Mouse (Mus musculus): ENCODE measurements at regions not wholly inside any gene's neighbourhood (a gene's known extent, or its start where the extent isn't known, plus 50 kb on each side); places are given as distances from the start of the nearest gene placed in this dataset.
"Not testable (repeated sequence)": the region's sequence is repeated elsewhere in the genome, so short reads cannot be mapped to it uniquely, and the experiment has no call there.

DNA sequence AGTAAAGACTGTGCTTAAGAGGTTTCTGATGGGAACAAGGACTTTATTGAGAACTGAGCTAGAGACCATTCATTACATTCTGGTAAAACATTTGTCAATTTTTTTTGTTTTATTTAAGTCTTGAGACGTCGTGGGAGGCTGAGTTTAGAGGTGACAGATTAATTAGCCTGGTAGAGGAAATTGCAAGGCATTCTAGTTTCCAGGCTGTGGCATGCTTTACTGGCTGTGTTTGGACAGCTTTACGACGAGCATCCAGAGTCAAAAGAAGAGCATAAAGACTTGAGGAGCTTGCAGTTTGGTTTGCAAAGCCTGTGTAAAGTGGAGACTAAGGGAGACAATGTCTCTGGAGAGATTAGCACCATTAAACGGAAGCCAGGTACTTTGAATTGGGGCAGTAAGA lies 154.0 kb upstream of the Got2 start:
- Histone ChIP-seq H3K9ac (no peak overlapping the region), H3K27me3 (replicated peaks) (no peaks in the 10 kb centered on the region), H3K4me1 (no peaks in the 10 kb centered on the region), H3K4me2 (no peak overlapping the region), H3K27ac (no peak overlapping the region), H3K4me3 (replicated peaks) (no peak overlapping the region), H3K36me3 (no peaks in the 10 kb centered on the region), H3K9me3 (no peaks in the 10 kb centered on the region)
- no peak for ATAC-seq (ENCODE audit: insufficient read depth, low FRiP score, low read depth)
- WGBS = 27% methylated on average over 5 of the region's 5 CpGs

DNA sequence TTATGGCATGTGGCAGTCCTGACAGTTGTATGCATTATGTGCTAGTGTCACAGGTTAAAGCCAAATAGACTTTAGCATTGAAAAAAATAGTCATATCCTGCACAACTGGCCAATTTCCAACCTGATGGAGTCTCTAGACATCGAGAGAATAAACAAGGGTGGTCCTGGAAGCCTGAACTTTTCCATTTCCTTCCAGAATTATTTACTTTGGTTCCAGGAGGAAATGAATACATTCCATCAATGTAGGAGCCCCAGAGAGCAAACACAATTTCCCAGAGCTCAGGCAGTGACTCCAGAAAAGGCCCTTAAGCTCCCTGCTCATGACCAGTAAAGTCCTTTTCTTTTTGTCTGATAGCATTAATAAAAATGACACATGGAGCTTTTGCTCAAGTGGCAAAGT lies 151.9 kb upstream of the Got2 start:
- no peaks in the 10 kb centered on the region for H3K36me3 ChIP-seq
- no peak overlapping the region for H3K4me3 ChIP-seq (replicated peaks)
- H3K27ac ChIP-seq = no peak overlapping the region
- H3K27me3 ChIP-seq (replicated peaks) = no peaks in the 10 kb centered on the region
- no peaks in the 10 kb centered on the region for H3K9me3 ChIP-seq
- 10% methylated on average over 1 of the region's 1 CpGs for WGBS
- no peaks in the 10 kb centered on the region for H3K4me1 ChIP-seq
- no peak overlapping the region for H3K9ac ChIP-seq
- no peak overlapping the region for H3K4me2 ChIP-seq
- ATAC-seq (ENCODE audit: insufficient read depth, low FRiP score, low read depth) = peak; percentile 18; the same call in 1 of the 2 replicates

DNA sequence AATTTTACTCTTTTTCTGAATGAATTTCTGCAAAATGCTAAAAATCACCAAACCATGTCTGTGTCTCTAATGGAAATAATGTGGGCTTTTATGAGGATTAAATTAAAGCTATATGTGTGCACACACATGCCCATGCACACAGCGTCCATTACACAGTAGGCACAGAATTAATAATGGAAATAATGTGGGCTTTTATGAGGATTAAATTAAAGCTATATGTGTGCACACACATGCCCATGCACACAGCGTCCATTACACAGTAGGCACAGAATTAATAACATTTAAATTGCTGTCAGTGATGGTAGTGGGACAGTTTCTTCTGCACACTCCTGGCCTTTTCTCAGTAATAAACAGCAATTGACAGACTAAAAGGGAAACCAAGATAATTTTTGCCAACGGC lies 130.4 kb upstream of the Got2 start:
- H3K9ac ChIP-seq; H3K4me3 ChIP-seq (replicated peaks); H3K36me3 ChIP-seq; ATAC-seq (ENCODE audit: insufficient read depth, low FRiP score, low read depth); H3K4me2 ChIP-seq; H3K4me1 ChIP-seq; H3K9me3 ChIP-seq; H3K27me3 ChIP-seq (replicated peaks); H3K27ac ChIP-seq: not testable (repeated sequence)
- WGBS = 84% methylated on average over 3 of the region's 3 CpGs

DNA sequence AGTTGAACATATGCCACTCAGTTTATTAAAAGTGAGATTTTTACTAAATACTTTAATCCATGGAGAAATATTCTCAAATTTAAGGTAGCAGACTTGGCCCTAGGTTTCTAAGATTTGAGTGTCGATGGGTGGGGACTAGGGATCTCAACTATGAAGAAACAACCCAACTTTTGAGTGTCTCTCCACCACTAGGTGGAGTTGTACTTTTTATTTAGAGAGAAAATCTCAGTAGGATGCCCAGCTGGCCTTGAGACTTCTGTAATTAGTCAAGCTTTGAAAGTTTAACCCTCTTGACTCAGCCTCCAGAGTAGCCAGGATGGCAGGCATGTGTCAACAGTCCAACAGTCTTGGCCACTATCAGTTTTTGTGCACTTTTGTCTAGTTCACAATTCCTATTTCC lies 123.7 kb upstream of the Got2 start:
- no peaks in the 10 kb centered on the region for H3K4me1 ChIP-seq
- no peaks in the 10 kb centered on the region for H3K36me3 ChIP-seq
- no peak overlapping the region for H3K9ac ChIP-seq
- ATAC-seq (ENCODE audit: insufficient read depth, low FRiP score, low read depth) = no peak
- H3K4me2 ChIP-seq = no peak overlapping the region
- no peak overlapping the region for H3K4me3 ChIP-seq (replicated peaks)
- no peak overlapping the region for H3K27ac ChIP-seq
- H3K9me3 ChIP-seq = no peaks in the 10 kb centered on the region
- WGBS = 81% methylated on average over 1 of the region's 1 CpGs
- no peaks in the 10 kb centered on the region for H3K27me3 ChIP-seq (replicated peaks)

DNA sequence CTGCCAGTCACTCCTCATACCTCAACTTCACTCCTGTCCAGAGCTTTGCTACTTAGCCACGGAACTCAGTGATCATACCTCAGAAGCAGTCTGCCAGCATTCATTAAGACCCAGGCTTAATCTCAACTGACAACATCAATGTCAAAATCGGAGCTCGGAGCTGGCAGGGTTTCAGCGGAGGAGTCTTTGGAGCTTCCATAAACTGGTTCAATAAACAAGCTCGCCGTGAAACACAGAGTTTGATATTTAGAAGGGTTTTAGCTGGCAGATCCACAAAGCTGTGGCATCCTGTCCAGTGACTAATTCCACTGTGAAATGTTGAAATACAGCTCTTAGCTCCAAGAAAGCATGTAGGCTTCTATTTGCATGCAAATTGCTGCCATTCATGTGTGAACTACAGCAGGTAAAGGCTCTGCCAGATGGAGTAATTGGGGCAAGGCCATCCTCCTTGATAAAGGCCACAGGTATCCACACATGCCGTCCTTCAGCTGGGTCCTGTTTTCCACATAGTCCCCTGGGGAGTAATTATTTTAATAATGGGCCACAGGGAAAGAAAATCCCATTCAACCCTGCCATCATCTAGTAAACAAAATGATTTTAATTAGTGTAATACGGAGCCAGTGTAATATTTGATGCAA lies 103.6 kb upstream of the Got2 start:
- 77% methylated on average over 8 of the region's 8 CpGs for WGBS
- Histone ChIP-seq H3K4me1 (no peaks in the 10 kb centered on the region), H3K36me3 (no peaks in the 10 kb centered on the region), H3K27ac (no peak overlapping the region), H3K9me3 (no peaks in the 10 kb centered on the region), H3K4me2 (no peak overlapping the region), H3K27me3 (replicated peaks) (no peaks in the 10 kb centered on the region), H3K4me3 (replicated peaks) (no peak overlapping the region), H3K9ac (no peak overlapping the region)
- no peak for ATAC-seq (ENCODE audit: insufficient read depth, low FRiP score, low read depth)

DNA sequence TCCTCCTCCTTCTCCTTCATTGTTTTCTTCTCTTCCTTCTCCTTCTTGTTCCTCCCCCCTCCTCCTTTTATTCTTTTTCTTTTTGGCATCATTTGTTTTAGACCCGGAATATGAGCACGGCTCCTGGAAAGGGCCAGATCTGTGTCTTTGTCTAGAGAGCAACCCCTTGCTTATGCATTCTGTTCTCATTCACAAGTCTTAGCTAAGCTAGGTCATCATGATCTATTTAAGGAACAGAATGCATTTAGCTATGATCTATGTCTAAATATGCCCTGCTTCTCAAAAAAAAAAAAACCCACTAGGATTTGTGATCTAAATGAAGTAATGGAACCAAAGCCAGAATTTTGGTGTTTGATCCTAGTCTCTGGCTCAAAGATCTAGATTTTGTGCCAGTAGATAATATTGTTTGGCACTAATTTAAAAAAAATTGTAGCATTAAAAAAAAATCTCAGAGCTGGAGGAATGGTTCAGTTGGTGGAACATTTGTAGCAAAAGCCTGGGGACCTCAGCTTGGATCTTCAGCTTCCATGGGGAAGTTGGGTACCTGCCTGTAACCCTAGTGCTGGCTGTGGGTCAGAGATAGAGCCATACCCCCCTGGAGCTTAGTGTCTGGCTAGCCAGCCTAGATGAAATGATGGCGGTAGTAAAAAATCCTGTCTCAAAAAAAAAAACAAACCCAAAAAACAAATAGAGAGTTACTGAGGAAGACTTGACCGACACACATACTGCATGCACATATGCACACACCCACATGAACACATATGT lies 100.5 kb upstream of the Got2 start:
- Histone ChIP-seq H3K27ac (no peak overlapping the region), H3K9ac (no peak overlapping the region), H3K36me3 (no peaks in the 10 kb centered on the region), H3K4me2 (no peak overlapping the region), H3K9me3 (no peaks in the 10 kb centered on the region), H3K4me3 (replicated peaks) (no peak overlapping the region), H3K27me3 (replicated peaks) (no peaks in the 10 kb centered on the region), H3K4me1 (no peaks in the 10 kb centered on the region)
- ATAC-seq (ENCODE audit: insufficient read depth, low FRiP score, low read depth) = no peak
- 86% methylated on average over 4 of the region's 4 CpGs for WGBS

DNA sequence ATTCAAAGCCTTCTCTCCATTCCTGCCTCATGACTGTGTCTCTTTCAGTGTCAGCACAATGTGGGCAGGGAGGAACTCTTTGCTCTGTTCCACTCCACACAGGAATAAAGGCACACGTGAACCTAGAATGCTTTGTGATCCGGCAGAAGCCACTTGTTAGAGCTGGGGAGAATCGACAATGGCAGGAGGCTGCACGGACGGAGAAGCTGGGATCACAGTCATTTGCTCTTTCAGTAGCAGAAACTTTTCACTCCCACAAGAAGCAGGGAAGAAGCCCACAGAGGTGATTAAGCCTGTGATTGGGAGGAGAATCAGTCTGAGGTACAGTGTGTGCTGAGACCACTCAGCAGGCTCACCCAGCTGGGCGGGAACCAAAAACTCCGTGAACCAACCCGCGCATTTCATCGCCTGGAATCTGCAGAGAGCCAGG lies 98.7 kb upstream of the Got2 start:
- H3K4me2 ChIP-seq = peak overlapping the region; percentile 23; the same call in 1 of the 2 replicates
- H3K36me3 ChIP-seq = no peaks in the 10 kb centered on the region
- 18% methylated on average over 10 of the region's 10 CpGs for WGBS
- H3K4me1 ChIP-seq = no peaks in the 10 kb centered on the region
- no peak for ATAC-seq (ENCODE audit: insufficient read depth, low FRiP score, low read depth)
- no peaks in the 10 kb centered on the region for H3K27me3 ChIP-seq (replicated peaks)
- H3K9me3 ChIP-seq = no peaks in the 10 kb centered on the region
- H3K27ac ChIP-seq = no peak overlapping the region
- H3K4me3 ChIP-seq (replicated peaks) = no peak overlapping the region
- no peak overlapping the region for H3K9ac ChIP-seq

DNA sequence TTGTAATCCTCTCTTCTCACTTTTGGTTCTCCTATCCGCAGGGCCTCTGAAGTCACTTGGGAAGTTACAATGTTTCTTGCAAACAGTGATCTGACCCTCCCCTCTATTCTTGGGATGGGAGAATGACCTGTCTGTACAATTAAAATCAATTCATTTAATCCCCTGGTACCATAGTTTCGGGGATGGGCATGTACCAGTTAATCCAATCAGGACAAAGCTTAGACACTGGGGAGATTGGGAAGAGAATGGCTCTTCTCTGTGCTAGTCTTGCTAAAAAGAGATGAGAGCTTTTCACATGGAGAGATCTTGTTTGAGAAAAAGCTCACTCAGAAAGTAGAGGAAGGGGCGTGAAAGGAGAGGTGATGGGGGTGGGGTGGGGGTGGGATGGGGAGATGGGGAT lies 98.1 kb upstream of the Got2 start:
- WGBS = 72% methylated on average over 3 of the region's 3 CpGs

DNA sequence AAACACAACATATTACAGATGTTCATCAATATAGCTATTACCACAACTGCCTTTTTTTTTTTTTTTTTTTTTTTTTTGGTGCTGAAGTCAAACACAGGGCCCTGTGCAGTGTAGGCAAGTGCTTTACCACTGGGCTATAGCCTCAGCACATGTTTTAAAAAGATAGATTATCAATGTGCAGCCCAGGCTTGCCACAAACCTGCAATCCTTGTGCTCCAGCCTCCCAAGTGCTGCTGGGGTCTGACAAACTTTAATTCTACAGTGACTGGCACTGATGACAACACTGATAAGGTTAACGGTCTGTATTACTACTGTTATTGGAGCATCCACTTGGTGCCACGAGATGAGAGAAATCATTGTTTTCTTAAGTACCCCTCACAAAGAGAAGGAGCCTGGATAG lies 95.3 kb upstream of the Got2 start:
- Histone ChIP-seq H3K4me2 (no peak overlapping the region), H3K36me3 (no peaks in the 10 kb centered on the region), H3K9ac (no peak overlapping the region), H3K4me3 (replicated peaks) (no peak overlapping the region), H3K9me3 (no peaks in the 10 kb centered on the region), H3K4me1 (no peaks in the 10 kb centered on the region), H3K27ac (no peak overlapping the region), H3K27me3 (replicated peaks) (no peaks in the 10 kb centered on the region)
- WGBS = 64% methylated on average over 2 of the region's 2 CpGs
- ATAC-seq (ENCODE audit: insufficient read depth, low FRiP score, low read depth) = no peak

More for the DNA sequence above, 98.1 kb upstream of the Got2 start:
- ATAC-seq (ENCODE audit: insufficient read depth, low FRiP score, low read depth) = no peak
- Histone ChIP-seq H3K27me3 (replicated peaks) (no peaks in the 10 kb centered on the region), H3K4me3 (replicated peaks) (no peak overlapping the region), H3K9me3 (no peaks in the 10 kb centered on the region), H3K4me1 (no peaks in the 10 kb centered on the region), H3K36me3 (no peaks in the 10 kb centered on the region), H3K27ac (no peak overlapping the region), H3K4me2 (no peak overlapping the region), H3K9ac (no peak overlapping the region)

DNA sequence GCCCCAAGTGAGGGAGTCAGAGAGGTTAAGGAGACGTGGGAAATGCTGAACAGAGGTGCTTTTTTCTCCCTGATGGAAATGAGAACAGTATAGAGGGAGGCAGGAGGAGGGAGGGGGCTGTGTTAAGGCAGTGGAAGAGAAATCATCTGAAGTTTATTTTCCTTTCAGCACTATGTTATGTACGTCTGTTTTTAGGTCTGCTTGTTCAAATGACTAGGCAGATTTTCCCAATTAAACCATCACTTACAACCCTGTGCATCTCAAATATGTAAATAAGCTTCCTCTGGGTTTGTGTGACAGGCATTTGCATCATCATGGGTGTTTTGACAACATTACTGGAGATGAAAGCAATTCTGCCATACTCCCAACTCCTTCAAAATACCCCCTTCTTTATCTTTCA lies 92.1 kb upstream of the Got2 start:
- H3K9me3 ChIP-seq = no peaks in the 10 kb centered on the region
- no peak for ATAC-seq (ENCODE audit: insufficient read depth, low FRiP score, low read depth)
- no peak overlapping the region for H3K27ac ChIP-seq
- no peak overlapping the region for H3K9ac ChIP-seq
- no peak overlapping the region for H3K4me3 ChIP-seq (replicated peaks)
- no peaks in the 10 kb centered on the region for H3K27me3 ChIP-seq (replicated peaks)
- no peaks in the 10 kb centered on the region for H3K36me3 ChIP-seq
- H3K4me1 ChIP-seq = no peaks in the 10 kb centered on the region
- WGBS = 43% methylated on average over 2 of the region's 2 CpGs
- no peak overlapping the region for H3K4me2 ChIP-seq

DNA sequence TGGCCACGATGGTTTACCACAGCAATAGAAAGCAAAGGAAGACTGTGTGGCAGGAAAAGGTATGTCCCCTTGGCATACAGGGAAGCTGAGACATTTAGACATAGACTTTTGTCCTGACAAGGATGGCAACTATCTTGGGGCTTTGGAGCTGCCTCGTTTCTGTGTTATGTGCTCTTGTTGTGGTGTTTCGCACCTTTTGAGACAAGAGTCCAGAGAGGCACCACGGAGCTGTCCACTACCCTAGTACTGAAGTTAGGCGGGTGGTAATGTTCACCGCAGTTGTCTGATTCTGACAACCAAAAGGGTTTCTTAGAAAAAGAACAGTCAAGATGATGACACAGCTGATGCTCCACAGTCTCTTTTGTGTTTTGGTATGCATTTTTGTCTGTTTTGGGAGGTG lies 90.9 kb upstream of the Got2 start:
- no peak overlapping the region for H3K4me2 ChIP-seq
- H3K27me3 ChIP-seq (replicated peaks) = no peaks in the 10 kb centered on the region
- H3K9me3 ChIP-seq = no peaks in the 10 kb centered on the region
- no peak overlapping the region for H3K4me3 ChIP-seq (replicated peaks)
- no peaks in the 10 kb centered on the region for H3K4me1 ChIP-seq
- 43% methylated on average over 6 of the region's 6 CpGs for WGBS
- no peak for ATAC-seq (ENCODE audit: insufficient read depth, low FRiP score, low read depth)
- no peaks in the 10 kb centered on the region for H3K36me3 ChIP-seq
- no peak overlapping the region for H3K27ac ChIP-seq
- no peak overlapping the region for H3K9ac ChIP-seq

DNA sequence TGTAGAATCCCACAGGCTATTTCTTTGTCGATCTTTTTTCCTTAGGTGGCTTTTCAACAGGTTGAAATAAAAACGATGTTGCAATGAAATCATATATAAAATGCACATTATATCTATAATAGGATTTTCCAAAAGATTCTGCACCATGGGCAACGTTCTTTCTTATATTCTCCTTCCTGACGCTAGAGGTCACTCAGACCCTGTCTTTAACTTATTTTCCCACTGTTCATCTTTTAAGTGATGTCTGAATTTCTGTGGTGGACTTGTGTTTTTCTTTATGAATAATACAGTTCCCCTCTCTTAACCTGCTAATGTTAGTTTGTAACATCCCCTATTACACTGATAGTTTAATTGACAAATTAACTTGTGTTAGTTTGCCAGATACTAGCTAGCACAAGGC lies 86.5 kb upstream of the Got2 start:
- no peaks in the 10 kb centered on the region for H3K36me3 ChIP-seq
- no peaks in the 10 kb centered on the region for H3K27me3 ChIP-seq (replicated peaks)
- H3K9me3 ChIP-seq = no peaks in the 10 kb centered on the region
- no peak overlapping the region for H3K27ac ChIP-seq
- H3K9ac ChIP-seq = no peak overlapping the region
- no peak overlapping the region for H3K4me3 ChIP-seq (replicated peaks)
- no peaks in the 10 kb centered on the region for H3K4me1 ChIP-seq
- H3K4me2 ChIP-seq = no peak overlapping the region
- ATAC-seq (ENCODE audit: insufficient read depth, low FRiP score, low read depth) = no peak
- 12% methylated on average over 4 of the region's 4 CpGs for WGBS

Measured in stomach, embryonic 15.5 days (tissue).